Mouse (Mus musculus) neural tube, embryonic 14.5 days (tissue): ENCODE measurements around the gene Ly6g5b. TPM values are rescaled to one million over a fixed set of nuclear protein-coding genes. Genes with fewer than 3 reads are reported as not detected.

ENCODE experiments used
- ATAC-seq: fragments of 200-750 bp; cut with Nextera tagmentation; 2 replicates; pipeline ENCODE4 v1.8.0; 2017; ENCODE audit warnings: low read depth, mild to moderate bottlenecking, moderate TSS enrichment, moderate library complexity
- H3K27ac ChIP-seq: fragments of 300-500 bp; sonication (generic); 2 replicates; pipeline ENCODE4 v1.5.1; 2014; ENCODE audit warnings: low read depth, mild to moderate bottlenecking, control low read depth, low read length, moderate library complexity, mixed read lengths
- H3K27me3 ChIP-seq: fragments of 300-500 bp; sonication (generic); 2 replicates; pipeline ENCODE4 v1.6.1; 2014; ENCODE audit warnings: low read length; ENCODE audit not compliant: control insufficient read depth, insufficient read depth
- H3K36me3 ChIP-seq: fragments of 300-500 bp; sonication (generic); 2 replicates; pipeline ENCODE4 v1.6.1; 2014; ENCODE audit warnings: low read length, mixed read lengths; ENCODE audit not compliant: control insufficient read depth, insufficient read depth
- H3K4me1 ChIP-seq: fragments of 300-500 bp; sonication (generic); 2 replicates; pipeline ENCODE4 v1.6.1; 2014; ENCODE audit warnings: low read length; ENCODE audit not compliant: control insufficient read depth, insufficient read depth
- H3K4me2 ChIP-seq: fragments of 300-500 bp; sonication (generic); 2 replicates; pipeline ENCODE4 v1.6.1; 2014; ENCODE audit warnings: mild to moderate bottlenecking, low read depth, low read length, control low read depth
- H3K4me3 ChIP-seq: fragments of 300-500 bp; sonication (generic); 2 replicates; pipeline ENCODE4 v1.5.1; 2014; ENCODE audit warnings: low read depth, low read length, control low read depth, mixed read lengths
- H3K9ac ChIP-seq: fragments of 300-500 bp; sonication (generic); replicated peaks from 2 replicates; pipeline ENCODE4 v1.6.1; 2014; ENCODE audit warnings: low read depth, mild to moderate bottlenecking, control low read depth, low read length, mixed read lengths
- H3K9me3 ChIP-seq: fragments of 300-500 bp; sonication (generic); 2 replicates; pipeline ENCODE4 v1.6.1; 2016; ENCODE audit warnings: low read length; ENCODE audit not compliant: control insufficient read depth
- WGBS: fragments of 180-500 bp; shearing (Covaris S2); extraction: QIAGEN DNeasy Blood & Tissue Kit; methylation state at CpG from one replicate; pipeline ENCODE4 v1.1.7; 2014; 5-methylcytosine and 5-hydroxymethylcytosine counted together
- polyA plus RNA-seq: library from polyadenylated mRNA; unstranded; fragments of >200 nt; fragmentation: Nextera tagmentation; extraction: Ambion mirVana; gene quantifications from 2 replicates; pipeline ENCODE4 v1.2.1, GENCODE M21; 2014

The Ly6g5b gene
- polyA plus RNA-seq, 1 experiment from 2014 or later = 0.92 TPM

DNA sequence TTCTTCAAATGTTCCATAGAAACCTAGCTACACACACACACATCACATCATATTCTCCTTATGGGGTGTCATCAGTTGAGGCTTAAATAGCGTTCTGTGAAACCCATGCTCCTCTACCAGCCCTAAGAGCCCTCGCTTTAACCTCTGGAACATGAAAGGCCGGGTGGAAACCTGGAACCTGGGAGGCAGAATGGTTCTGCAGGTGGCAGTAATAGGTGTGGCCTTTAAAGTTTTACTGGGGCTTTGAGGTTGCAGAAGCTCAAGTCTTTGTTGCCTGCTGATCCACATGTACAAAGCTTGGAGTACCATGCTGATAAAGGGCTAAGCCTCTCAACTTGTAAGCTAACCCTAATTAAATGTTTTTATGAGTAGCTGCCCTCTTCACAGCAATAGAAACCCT lies 32.1 kb upstream of the Ly6g5b start:
- Histone ChIP-seq H3K4me3 (no peak overlapping the region), H3K27ac (no peak overlapping the region), H3K27me3 (no peaks in the 10 kb centered on the region), H3K9ac (no peak overlapping the region), H3K9me3 (no peaks in the 10 kb centered on the region), H3K4me1 (no peaks in the 10 kb centered on the region), H3K36me3 (peaks cover 95% of the 10 kb centered on the region), H3K4me2 (no peak overlapping the region)
- ATAC-seq = no peak
- WGBS = 63% methylated on average over 3 of the region's 3 CpGs

DNA sequence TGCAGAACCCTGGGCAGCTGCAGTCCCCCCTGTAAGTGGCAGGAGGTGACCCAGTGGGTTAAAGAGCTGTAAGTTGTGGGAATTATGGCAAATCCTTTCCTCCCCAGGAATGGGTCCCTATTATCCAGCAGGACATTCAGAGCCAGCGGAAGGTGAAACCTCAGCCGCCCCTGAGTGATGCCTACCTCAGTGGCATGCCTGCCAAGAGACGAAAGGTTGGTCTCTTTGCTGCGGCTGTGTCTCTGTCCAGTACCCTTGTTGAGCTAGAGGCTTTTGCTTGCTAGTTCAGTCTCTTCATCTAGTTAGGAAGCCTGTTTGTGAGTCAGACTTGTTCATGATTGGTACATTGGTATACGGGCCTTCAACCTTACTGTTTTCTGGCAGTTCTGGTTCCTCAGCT lies 30.9 kb upstream of the Ly6g5b start:
- no peak overlapping the region for H3K27ac ChIP-seq
- no peak overlapping the region for H3K4me3 ChIP-seq
- no peaks in the 10 kb centered on the region for H3K4me1 ChIP-seq
- no peaks in the 10 kb centered on the region for H3K9me3 ChIP-seq
- WGBS = 84% methylated on average over 5 of the region's 5 CpGs
- ATAC-seq = no peak
- H3K27me3 ChIP-seq = no peaks in the 10 kb centered on the region
- H3K4me2 ChIP-seq = no peak overlapping the region
- H3K36me3 ChIP-seq = peaks cover 95% of the 10 kb centered on the region
- H3K9ac ChIP-seq = no peak overlapping the region

DNA sequence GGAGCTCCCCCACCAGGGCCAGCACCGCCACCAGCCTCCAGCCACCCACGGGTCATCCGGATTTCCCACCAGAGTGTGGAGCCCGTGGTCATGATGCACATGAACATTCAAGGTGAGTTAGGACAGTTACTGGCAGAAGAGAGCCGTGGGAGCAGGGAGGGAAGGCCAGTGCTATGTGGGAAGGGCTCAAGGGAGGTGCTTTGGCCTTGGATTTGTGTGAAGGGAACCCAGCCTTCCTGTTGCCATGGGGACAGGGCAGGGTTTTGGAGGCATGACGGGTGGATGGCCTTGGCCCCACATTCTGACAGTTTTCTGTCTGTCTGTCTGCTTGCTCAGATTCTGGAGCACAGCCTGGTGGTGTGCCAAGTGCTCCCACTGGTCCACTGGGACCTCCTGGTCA lies 26.7 kb upstream of the Ly6g5b start:
- Histone ChIP-seq H3K4me2 (no peak overlapping the region), H3K9ac (no peak overlapping the region), H3K4me1 (peaks cover 6% of the 10 kb centered on the region), H3K27me3 (no peaks in the 10 kb centered on the region), H3K36me3 (peaks cover 88% of the 10 kb centered on the region), H3K27ac (no peak overlapping the region), H3K9me3 (no peaks in the 10 kb centered on the region), H3K4me3 (no peak overlapping the region)
- 90% methylated on average over 6 of the region's 6 CpGs for WGBS
- no peak for ATAC-seq

DNA sequence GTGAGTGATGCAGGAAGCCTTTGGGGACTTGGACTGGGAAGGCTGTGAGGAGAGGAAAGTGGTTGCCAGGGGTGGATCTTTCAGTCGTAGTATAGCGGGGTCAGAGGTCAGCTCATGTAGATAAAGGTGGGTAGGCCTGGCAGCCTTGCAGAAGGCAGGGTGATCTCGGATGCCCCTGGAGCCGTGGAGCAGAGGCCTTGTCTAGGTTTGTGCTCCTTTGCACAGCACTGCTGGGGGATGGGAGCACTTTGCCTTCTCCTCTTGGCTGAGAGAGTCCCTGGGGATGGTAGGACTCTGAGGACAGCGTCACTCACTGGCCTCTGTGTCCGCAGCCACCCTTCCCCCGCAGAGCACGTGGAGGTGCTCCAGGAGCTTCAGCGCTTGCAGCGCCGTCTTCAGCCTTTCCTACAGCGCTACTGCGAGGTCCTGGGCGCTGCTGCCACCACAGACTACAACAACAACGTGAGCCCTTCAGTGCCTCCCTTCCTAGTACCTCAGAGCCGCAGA lies 25.3 kb upstream of the Ly6g5b start:
- Histone ChIP-seq H3K4me3 (no peak overlapping the region), H3K9me3 (no peaks in the 10 kb centered on the region), H3K27me3 (no peaks in the 10 kb centered on the region), H3K4me1 (peaks cover 14% of the 10 kb centered on the region), H3K9ac (no peak overlapping the region), H3K4me2 (no peak overlapping the region), H3K27ac (no peak overlapping the region), H3K36me3 (peaks cover 74% of the 10 kb centered on the region)
- no peak for ATAC-seq
- 82% methylated on average over 16 of the region's 16 CpGs for WGBS

DNA sequence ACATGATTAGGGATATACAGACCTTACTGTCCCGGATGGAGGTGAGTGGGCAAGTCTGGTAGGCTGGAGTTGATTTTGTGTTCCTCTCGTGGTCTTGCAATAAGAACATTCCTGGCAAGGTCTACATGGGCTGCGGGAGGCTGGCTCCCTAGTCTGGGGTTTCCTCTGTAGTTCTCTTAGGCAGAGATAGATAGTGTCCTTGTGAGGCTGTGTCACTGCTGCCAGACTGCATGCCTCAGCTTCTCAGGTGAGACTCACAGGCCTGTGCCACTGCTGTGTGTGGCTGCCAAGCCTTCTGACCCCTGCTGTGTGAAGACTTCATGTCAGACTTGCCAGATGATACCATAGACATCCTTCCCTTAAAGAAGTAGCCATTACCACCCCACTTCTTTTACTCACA lies 24.0 kb upstream of the Ly6g5b start:
- Histone ChIP-seq H3K4me3 (no peak overlapping the region), H3K36me3 (peaks cover 61% of the 10 kb centered on the region), H3K9ac (no peak overlapping the region), H3K4me1 (peaks cover 14% of the 10 kb centered on the region), H3K27ac (no peak overlapping the region), H3K9me3 (no peaks in the 10 kb centered on the region), H3K4me2 (no peak overlapping the region), H3K27me3 (no peaks in the 10 kb centered on the region)
- WGBS = 97% methylated on average over 3 of the region's 3 CpGs
- no peak for ATAC-seq

DNA sequence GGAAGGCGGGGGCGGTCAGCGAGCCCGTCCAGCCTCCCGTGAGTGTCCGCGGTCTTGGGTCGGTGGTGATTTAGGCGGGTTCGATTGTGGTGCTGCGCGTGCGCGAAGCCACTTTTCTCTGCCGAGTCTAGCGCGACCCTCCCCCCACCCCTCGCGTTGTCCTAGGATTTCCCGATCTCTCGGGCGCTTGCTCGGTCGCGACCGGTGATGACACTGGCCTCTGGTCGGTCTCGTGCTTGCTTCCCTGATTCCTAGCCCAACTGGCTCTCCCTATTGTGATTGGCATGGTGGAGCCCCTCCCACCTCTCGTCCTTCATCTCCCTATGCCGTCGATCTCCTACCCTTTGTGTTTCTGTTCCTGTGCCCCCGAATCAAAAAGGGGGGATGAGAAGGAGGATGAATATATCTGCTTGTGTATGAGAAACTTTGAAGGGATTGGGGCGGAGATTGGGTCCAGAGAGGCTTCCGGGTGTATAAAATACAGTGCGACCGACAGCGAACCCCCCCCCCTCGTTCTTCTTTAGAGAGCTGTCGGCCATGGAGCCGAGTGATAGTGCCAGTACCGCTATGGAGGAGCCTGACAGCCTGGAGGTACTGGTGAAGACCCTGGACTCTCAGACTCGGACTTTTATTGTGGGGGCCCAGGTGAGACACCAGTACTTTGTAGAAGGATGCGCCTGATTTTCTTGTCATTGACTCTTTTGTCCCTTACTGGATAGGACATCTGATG lies 20.5 kb upstream of the Ly6g5b start:
- Histone ChIP-seq H3K36me3 (peaks cover 26% of the 10 kb centered on the region), H3K4me2 (peak overlapping the region; percentile 79), H3K4me1 (peaks cover 14% of the 10 kb centered on the region), H3K9ac (peak overlapping the region; percentile 56), H3K4me3 (peak overlapping the region; percentile 49), H3K9me3 (no peaks in the 10 kb centered on the region), H3K27me3 (no peaks in the 10 kb centered on the region), H3K27ac (peak overlapping the region; percentile 93)
- ATAC-seq = peak; percentile 67
- WGBS = under 1% methylated on average over 43 of the region's 43 CpGs

DNA sequence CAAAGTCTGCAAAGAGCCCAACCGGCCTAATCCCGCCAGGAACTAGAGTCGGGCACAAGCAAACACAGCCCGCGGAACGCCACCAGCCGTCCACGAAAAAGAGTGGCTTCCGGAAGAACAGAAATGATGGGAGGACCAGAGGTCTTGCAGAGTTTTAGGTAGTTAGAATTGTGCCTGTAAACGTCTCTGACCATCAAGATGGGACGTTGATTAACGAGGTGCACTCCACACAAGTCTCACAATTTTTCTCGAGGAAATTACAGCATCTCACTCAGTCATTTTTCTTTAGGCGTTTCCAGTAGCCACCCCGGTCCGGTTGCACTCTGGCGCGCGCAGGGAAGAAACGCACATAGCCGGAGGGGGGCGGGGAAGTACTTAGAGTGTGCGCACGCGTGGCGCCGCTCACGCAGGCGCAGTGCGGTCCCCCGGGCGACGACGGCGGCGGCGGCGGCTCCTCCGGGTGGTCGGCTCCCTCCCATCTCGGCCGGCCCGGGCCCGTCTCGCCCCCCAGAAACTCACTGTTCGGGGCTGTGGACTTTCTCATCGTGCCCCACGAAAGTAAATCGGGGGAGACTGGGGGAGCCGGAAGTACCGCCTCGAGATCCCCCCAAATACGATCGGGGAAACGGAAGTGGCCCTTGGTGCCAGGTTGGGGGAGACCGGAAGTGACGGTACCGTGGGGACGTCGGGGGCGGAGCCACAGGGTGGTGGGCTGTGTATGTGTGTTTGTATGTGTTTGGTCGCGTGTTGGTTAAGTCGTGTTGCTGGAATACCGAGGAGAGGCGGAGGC lies 19.8 kb upstream of the Ly6g5b start, which contains the start of gene Bag6:
Gene Bag6 (plus strand): TSS at position 378 of the 790 bp plus-strand sequence.
- H3K9ac ChIP-seq = peak within 1 kb of the TSS; percentile 56
- peaks cover 18% of the 10 kb centered on the region for H3K36me3 ChIP-seq
- peak within 1 kb of the TSS; percentile 93 for H3K27ac ChIP-seq
- peak within 1 kb of the TSS; percentile 79 for H3K4me2 ChIP-seq
- no peaks in the 10 kb centered on the region for H3K9me3 ChIP-seq
- H3K27me3 ChIP-seq = no peaks in the 10 kb centered on the region
- H3K4me3 ChIP-seq = peak within 1 kb of the TSS; percentile 49
- under 1% methylated on average over 66 of the region's 66 CpGs for WGBS
- ATAC-seq = peak; percentile 95
- H3K4me1 ChIP-seq = peaks cover 14% of the 10 kb centered on the region

DNA sequence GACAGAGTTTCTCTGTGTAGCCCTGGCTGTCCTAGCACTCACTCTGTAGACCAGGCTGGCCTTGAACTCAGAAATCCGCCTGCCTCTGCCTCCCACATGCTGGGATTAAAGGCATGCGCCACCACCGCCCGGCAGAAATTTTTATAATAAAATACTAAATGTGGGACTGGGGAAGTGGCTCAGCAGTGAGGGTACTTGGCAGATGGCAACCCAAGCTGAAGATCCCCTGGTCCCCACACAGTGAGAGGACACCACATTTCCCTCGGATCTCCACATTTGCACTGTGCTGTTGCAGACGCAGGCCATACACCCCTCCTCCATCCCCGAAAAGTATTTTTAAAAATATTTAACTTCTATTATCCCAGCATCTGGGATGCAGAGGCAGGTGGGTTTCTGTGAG lies 18.3 kb upstream of the Ly6g5b start:
- H3K4me1 ChIP-seq = peaks cover 14% of the 10 kb centered on the region
- peaks cover 7% of the 10 kb centered on the region for H3K36me3 ChIP-seq
- WGBS = 99% methylated on average over 7 of the region's 7 CpGs
- no peaks in the 10 kb centered on the region for H3K27me3 ChIP-seq
- no peak overlapping the region for H3K27ac ChIP-seq
- H3K9me3 ChIP-seq = no peaks in the 10 kb centered on the region
- no peak for ATAC-seq
- H3K4me3 ChIP-seq = no peak overlapping the region
- H3K4me2 ChIP-seq = no peak overlapping the region
- no peak overlapping the region for H3K9ac ChIP-seq

DNA sequence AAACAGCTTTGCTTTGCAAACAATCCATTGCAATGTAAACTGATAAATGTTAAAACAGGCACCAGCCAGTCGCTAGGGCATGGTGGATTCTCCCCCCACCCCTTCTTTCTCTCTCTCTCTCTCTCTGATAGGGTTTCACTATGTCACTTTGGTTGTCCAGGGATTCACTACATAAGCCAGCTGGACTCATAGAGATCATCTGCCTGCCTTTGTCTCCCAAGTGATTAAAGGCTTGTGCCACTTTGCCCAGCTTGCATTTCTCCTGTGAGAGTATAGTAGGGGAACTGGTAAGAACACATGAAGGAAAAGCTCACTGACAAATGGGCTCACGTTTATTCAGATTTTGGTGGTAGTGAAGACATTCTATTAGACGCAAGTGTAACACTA lies 16.9 kb upstream of the Ly6g5b start:
- Histone ChIP-seq H3K27ac (no peak overlapping the region), H3K9me3 (no peaks in the 10 kb centered on the region), H3K4me1 (peaks cover 16% of the 10 kb centered on the region), H3K36me3 (peaks cover 3% of the 10 kb centered on the region; the same call in 1 of the 2 replicates), H3K27me3 (no peaks in the 10 kb centered on the region), H3K4me2 (no peak overlapping the region), H3K9ac (no peak overlapping the region), H3K4me3 (no peak overlapping the region)
- no peak for ATAC-seq
- 81% methylated on average over 3 of the region's 3 CpGs for WGBS
